Mouse (Mus musculus) forebrain, embryonic 14.5 days (tissue): Measurements from ENCODE around the gene Tyw5. TPM values are rescaled to one million over a fixed set of nuclear protein-coding genes. Genes with fewer than 3 reads are reported as not detected.

Source experiments
- ATAC-seq: fragments of 200-750 bp; cut with Nextera tagmentation; 2 replicates; pipeline ENCODE4 v1.8.0; 2017; ENCODE audit warnings: mild to moderate bottlenecking, moderate library complexity
- DNase-seq: peaks from one replicate; pipeline ENCODE4 v3.0.0-alpha.2; 2015; ENCODE audit warnings: low spot score
- H3K27ac ChIP-seq: fragments of 300-500 bp; sonication (generic); 2 replicates; pipeline ENCODE4 v1.5.1; 2014; ENCODE audit warnings: low read depth, mild to moderate bottlenecking, control low read depth, low read length, moderate library complexity
- H3K27me3 ChIP-seq: fragments of 300-500 bp; sonication (generic); replicated peaks from 2 replicates; pipeline ENCODE4 v1.6.1; 2014; ENCODE audit warnings: low read length, control low read depth, mixed read lengths; ENCODE audit not compliant: control insufficient read depth, insufficient read depth
- H3K36me3 ChIP-seq: fragments of 300-500 bp; sonication (generic); 2 replicates; pipeline ENCODE4 v1.6.1; 2014; ENCODE audit warnings: low read length, control low read depth; ENCODE audit not compliant: control insufficient read depth, insufficient read depth
- H3K4me1 ChIP-seq: fragments of 300-500 bp; sonication (generic); 2 replicates; pipeline ENCODE4 v1.6.1; 2014; ENCODE audit warnings: antibody characterized with exemption, low read length, control low read depth; ENCODE audit not compliant: control insufficient read depth, insufficient read depth
- H3K4me2 ChIP-seq: fragments of 300-500 bp; sonication (generic); 2 replicates; pipeline ENCODE4 v1.6.1; 2014; ENCODE audit warnings: mild to moderate bottlenecking, control low read depth, low read length
- H3K4me3 ChIP-seq: fragments of 300-500 bp; sonication (generic); 2 replicates; pipeline ENCODE4 v1.5.1; 2014; ENCODE audit warnings: low read depth, low read length, control low read depth
- H3K9ac ChIP-seq: fragments of 300-500 bp; sonication (generic); 2 replicates; pipeline ENCODE4 v1.6.1; 2014; ENCODE audit warnings: mild to moderate bottlenecking, low read length, control low read depth, moderate library complexity
- H3K9me3 ChIP-seq: fragments of 300-500 bp; sonication (generic); replicated peaks from 2 replicates; pipeline ENCODE4 v1.6.1; 2016; ENCODE audit warnings: low read length, control low read depth, mixed read lengths; ENCODE audit not compliant: control insufficient read depth
- WGBS: fragments of 180-500 bp; shearing (Covaris S2); extraction: QIAGEN DNeasy Blood & Tissue Kit; methylation state at CpG from one replicate; pipeline ENCODE4 v1.1.7; 2014; 5-methylcytosine and 5-hydroxymethylcytosine counted together
- polyA plus RNA-seq: library from polyadenylated mRNA; unstranded; fragments of >200 nt; fragmentation: Nextera tagmentation; extraction: Ambion mirVana; gene quantifications from 2 replicates; pipeline ENCODE4 v1.2.1, GENCODE M21; 2014

Gene Tyw5
- polyA plus RNA-seq, 1 experiment from 2014 or later: 19.8 TPM

DNA sequence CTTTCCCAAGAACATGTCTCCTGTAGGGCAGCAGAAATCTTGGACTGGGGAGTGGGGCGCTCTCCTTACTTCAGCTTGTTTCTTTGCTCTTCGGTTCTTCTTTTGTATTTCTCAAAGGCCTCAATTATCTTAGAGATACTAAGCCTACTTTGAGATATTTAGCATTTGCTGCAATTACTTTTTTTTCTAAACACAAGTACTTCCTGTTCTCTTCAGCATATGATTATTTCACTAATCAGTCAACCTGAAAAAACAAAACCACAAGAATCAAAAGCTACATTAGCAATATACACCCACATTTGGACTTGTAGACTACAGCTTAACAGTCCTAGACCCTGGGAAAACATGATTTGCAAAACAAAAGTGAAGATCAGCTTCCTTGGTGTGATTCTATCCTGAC lies 31.6 kb downstream of the Tyw5 start:
- DNase-seq: no peak
- no peaks in the 10 kb centered on the region for H3K27me3 ChIP-seq
- ATAC-seq: no peak
- peaks cover 9% of the 10 kb centered on the region for H3K4me1 ChIP-seq
- H3K4me3 ChIP-seq: no peak overlapping the region
- no peaks in the 10 kb centered on the region for H3K9me3 ChIP-seq
- WGBS: 86% methylated on average over 2 of the region's 2 CpGs
- H3K4me2 ChIP-seq: no peak overlapping the region
- no peaks in the 10 kb centered on the region for H3K36me3 ChIP-seq
- no peak overlapping the region for H3K27ac ChIP-seq
- no peak overlapping the region for H3K9ac ChIP-seq

DNA sequence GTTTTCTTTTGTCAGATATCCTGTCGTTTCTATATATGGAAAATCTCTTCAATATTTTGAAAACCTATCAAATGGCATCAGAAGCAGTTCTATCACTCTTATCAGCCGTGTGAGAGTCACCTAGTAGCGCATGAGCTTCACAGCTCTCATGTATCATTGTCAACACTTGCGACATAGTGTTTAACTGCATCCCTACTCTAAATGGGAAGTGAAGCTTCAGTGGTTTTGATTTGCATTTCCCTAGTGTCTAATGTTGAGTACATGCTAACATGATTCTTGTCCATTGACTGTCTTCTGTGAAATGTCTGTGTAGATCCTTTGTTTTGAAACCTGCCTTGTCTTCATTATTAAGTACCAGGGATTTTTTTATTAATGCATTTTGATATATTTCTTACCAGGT lies 36.5 kb downstream of the Tyw5 start:
- H3K4me3 ChIP-seq: no peak overlapping the region
- H3K4me1 ChIP-seq: no peaks in the 10 kb centered on the region
- no peak overlapping the region for H3K27ac ChIP-seq
- H3K4me2 ChIP-seq: no peak overlapping the region
- 89% methylated on average over 4 of the region's 4 CpGs for WGBS
- no peak overlapping the region for H3K9ac ChIP-seq
- no peaks in the 10 kb centered on the region for H3K9me3 ChIP-seq
- ATAC-seq (no peak), DNase-seq (no peak)
- no peaks in the 10 kb centered on the region for H3K36me3 ChIP-seq
- H3K27me3 ChIP-seq: no peaks in the 10 kb centered on the region

DNA sequence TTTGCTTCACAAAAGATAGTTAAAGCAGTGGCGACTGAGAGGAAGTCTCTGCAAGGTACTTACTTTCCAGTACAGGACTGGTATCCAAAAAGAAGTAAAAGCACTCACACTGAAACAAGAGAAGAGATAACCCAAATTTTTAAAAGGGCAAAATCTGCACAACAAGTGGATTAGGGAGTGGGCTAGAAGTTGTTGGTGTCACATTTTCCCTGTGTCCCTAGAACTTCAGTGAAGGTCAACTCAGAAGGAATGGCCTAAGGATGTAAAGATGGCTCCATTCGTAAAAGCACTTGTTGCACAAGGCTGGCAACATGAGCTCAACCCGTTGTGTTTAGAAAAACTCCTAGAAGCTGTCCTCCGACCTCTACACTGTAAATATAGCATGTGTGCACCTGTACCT lies 37.8 kb downstream of the Tyw5 start:
- H3K36me3 ChIP-seq: no peaks in the 10 kb centered on the region
- no peak overlapping the region for H3K27ac ChIP-seq
- DNase-seq (no peak), ATAC-seq (no peak)
- no peak overlapping the region for H3K4me2 ChIP-seq
- H3K4me1 ChIP-seq: no peaks in the 10 kb centered on the region
- no peaks in the 10 kb centered on the region for H3K9me3 ChIP-seq
- no peak overlapping the region for H3K4me3 ChIP-seq
- H3K27me3 ChIP-seq: no peaks in the 10 kb centered on the region
- H3K9ac ChIP-seq: no peak overlapping the region
- WGBS: 88% methylated on average over 4 of the region's 4 CpGs

DNA sequence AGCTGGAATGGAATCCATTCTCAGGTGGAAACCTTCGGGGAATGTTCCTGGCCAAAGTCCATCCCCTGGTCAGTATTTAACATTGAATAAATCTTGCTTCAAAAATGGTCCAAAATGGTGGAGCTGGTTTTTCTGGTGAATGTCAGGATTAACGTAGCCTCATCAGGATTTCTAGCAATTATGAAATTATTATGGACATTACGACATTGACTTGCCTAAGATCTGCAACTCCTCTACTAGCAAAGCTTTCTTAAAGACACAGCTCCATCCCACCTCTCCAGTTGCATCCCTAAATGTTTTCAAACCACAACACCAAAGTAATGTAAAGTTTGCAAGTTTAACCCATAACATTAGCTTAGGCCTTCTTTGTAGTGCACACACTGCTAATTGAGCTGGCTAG lies 39.5 kb downstream of the Tyw5 start:
- Histone ChIP-seq H3K27ac (no peak overlapping the region), H3K9me3 (no peaks in the 10 kb centered on the region), H3K9ac (no peak overlapping the region), H3K4me1 (no peaks in the 10 kb centered on the region), H3K4me3 (no peak overlapping the region), H3K36me3 (no peaks in the 10 kb centered on the region), H3K4me2 (no peak overlapping the region), H3K27me3 (no peaks in the 10 kb centered on the region)
- 93% methylated on average over 3 of the region's 3 CpGs for WGBS
- ATAC-seq (no peak), DNase-seq (no peak)

DNA sequence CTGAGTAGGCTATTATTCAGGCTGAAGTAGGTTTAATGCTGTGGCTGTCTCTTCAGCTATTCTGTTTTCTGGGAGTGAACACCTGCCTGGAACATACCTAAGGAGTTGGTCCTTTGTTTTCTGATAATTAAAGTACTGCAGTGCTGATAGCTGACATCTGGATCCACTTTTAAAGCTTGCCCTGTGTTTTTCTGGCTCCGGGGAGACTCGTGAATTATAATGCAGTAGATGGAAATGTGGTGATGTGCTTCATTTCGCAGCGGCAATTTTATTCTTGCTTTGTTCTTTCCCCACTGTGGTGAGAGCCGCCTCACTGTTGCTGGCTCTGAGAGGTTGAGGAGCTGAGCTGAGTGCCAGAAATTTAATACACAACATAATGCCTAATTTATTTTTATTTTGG lies 48.4 kb downstream of the Tyw5 start:
- H3K27ac ChIP-seq: no peak overlapping the region
- no peaks in the 10 kb centered on the region for H3K36me3 ChIP-seq
- H3K4me2 ChIP-seq: no peak overlapping the region
- H3K9me3 ChIP-seq: no peaks in the 10 kb centered on the region
- WGBS: 69% methylated on average over 5 of the region's 5 CpGs
- ATAC-seq (no peak), DNase-seq (peak; percentile 21)
- no peaks in the 10 kb centered on the region for H3K27me3 ChIP-seq
- no peak overlapping the region for H3K4me3 ChIP-seq
- H3K9ac ChIP-seq: no peak overlapping the region
- no peaks in the 10 kb centered on the region for H3K4me1 ChIP-seq

DNA sequence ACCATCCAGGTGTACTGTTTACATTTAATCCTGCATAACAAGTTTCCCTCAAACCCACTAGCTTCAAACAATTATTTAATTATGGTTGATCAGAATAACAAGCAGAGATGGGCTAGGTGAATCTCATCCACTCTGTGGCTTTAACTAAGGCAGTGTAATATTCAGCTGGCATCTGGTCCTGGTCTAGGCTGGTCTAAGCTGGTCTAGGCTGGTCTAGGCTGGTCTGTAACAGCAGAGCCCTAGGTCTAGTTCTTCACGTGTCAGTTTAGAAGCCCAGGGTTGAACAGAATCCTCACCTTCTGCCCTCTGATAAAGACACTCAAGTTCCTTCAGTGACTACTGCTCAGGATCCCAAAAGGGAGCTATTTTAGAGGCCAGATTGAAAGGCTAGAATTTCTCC lies 55.0 kb downstream of the Tyw5 start:
- Histone ChIP-seq H3K9me3 (no peaks in the 10 kb centered on the region), H3K27ac (no peak overlapping the region), H3K4me1 (no peaks in the 10 kb centered on the region), H3K36me3 (no peaks in the 10 kb centered on the region), H3K4me3 (no peak overlapping the region), H3K4me2 (no peak overlapping the region), H3K27me3 (no peaks in the 10 kb centered on the region), H3K9ac (no peak overlapping the region)
- no peak for DNase-seq
- no peak for ATAC-seq
- WGBS: 78% methylated on average over 1 of the region's 1 CpGs

DNA sequence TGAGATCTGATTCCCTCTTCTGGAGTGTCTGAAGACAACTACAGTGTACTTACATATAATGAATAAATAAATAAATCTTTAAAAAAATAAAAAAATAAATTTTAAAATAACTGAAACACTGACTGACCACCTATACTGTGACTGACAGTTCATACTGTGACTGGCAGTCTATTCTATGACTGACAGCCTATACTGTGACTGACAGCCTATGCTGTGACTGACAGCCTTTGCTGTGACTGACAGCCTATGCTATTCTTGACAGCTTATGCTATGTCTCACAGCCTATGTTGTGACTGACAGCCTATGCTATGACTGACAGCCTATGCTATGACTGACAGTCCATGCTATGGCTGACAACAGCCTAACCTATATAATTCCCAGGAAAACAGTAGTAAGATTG lies 59.4 kb downstream of the Tyw5 start:
- H3K27me3 ChIP-seq: no peaks in the 10 kb centered on the region
- H3K9me3 ChIP-seq: no peaks in the 10 kb centered on the region
- H3K9ac ChIP-seq: no peak overlapping the region
- H3K4me2 ChIP-seq: no peak overlapping the region
- no peak overlapping the region for H3K4me3 ChIP-seq
- DNase-seq (no peak), ATAC-seq (no peak)
- H3K36me3 ChIP-seq: no peaks in the 10 kb centered on the region
- H3K27ac ChIP-seq: no peak overlapping the region
- H3K4me1 ChIP-seq: no peaks in the 10 kb centered on the region

DNA sequence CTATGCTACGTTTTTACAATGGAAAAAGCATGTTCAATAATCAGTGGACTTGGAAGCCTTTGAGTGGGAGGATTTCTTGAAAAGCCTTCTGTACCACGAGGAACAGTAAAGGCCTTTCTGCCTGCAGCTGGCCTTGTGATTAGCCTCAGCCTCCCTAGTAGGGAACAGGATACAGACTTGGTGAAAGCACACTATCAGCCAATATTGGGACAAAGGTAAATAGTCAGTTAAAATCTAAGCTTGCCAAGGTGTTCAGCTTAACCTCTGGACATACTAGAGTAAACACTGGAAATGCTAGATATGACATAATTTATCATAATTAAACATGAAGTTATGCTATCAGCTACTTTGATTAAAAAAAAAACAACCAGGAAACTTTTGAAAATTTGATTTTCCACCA lies 65.7 kb downstream of the Tyw5 start:
- Histone ChIP-seq H3K4me2 (no peak overlapping the region), H3K36me3 (no peaks in the 10 kb centered on the region), H3K9me3 (no peaks in the 10 kb centered on the region), H3K4me3 (no peak overlapping the region), H3K27me3 (no peaks in the 10 kb centered on the region), H3K4me1 (no peaks in the 10 kb centered on the region), H3K9ac (no peak overlapping the region), H3K27ac (no peak overlapping the region)
- peak; percentile 19 for DNase-seq
- no peak for ATAC-seq
- WGBS: 8% methylated on average over 2 of the region's 2 CpGs

DNA sequence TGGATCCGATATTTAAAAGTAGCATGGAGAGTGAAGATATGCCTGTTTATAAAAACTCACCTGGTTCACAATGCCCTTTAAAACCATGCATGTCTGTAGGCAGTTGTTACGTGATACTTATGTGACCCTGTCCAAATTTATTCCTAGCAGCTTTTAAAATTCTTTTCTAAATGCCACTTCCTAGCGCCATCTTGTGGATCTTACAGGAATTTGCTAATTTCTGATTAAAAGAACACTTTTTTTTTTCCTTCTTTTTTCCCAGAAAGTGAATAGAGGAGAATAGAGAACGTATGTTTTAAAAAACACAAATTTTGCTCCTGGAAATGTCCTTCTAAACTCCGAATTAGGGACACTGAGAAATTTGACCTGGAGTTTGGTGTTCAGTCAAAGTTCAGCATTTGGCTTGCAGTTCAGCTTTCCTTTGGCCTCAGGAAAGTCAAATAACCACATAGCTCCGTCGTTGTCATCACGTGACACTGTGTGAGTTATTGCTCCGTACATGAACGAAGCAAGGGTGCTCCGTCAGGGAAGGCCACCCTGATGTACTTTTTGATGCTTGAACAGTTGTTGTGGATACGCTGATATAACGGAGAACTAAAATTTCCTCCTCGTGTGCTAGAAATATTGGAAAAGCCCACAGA lies 67.6 kb downstream of the Tyw5 start:
- Histone ChIP-seq H3K4me2 (no peak overlapping the region), H3K27ac (no peak overlapping the region), H3K4me1 (no peaks in the 10 kb centered on the region), H3K27me3 (no peaks in the 10 kb centered on the region), H3K9ac (no peak overlapping the region), H3K36me3 (no peaks in the 10 kb centered on the region), H3K4me3 (no peak overlapping the region), H3K9me3 (no peaks in the 10 kb centered on the region)
- DNase-seq (peak; percentile 80), ATAC-seq (no peak)
- 58% methylated on average over 14 of the region's 14 CpGs for WGBS
